Mouse (Mus musculus) myocyte (in vitro differentiated cells): Measurements from ENCODE around the gene Snapc3.

ENCODE experiments used
- CEBPB ChIP-seq: IDR thresholded peaks from 2 replicates; pipeline ENCODE4 v1.6.1; 2011; ENCODE audit warnings: mild to moderate bottlenecking, moderate library complexity; ENCODE audit not compliant: poor library complexity, insufficient read depth, severe bottlenecking
- E2F4 ChIP-seq: IDR thresholded peaks from one replicate; pipeline ENCODE4 v1.6.1; 2011; ENCODE audit warnings: mild to moderate bottlenecking, control low read depth, moderate library complexity; ENCODE audit not compliant: insufficient read depth
- MAX ChIP-seq: IDR thresholded peaks from one replicate; pipeline ENCODE4 v1.6.1; 2011; ENCODE audit warnings: low read depth, mild to moderate bottlenecking, control low read depth
- MYOD1 ChIP-seq, 3 experiments: IDR thresholded peaks; one replicate each; pipeline ENCODE4 v1.6.1; 2011; ENCODE audit warnings: control low read depth in 2 of 3, low read depth in 2 of 3, mild to moderate bottlenecking in 2 of 3, moderate library complexity in 1 of 3; ENCODE audit not compliant: insufficient read length in 2 of 3, control insufficient read depth in 1 of 3
- MYOG ChIP-seq, 3 experiments: IDR thresholded peaks; one replicate each; pipeline ENCODE4 v1.6.1; 2011; ENCODE audit warnings: control low read depth in 2 of 3, low read depth in 2 of 3, mild to moderate bottlenecking in 2 of 3; ENCODE audit not compliant: insufficient read length in 2 of 3, control insufficient read depth in 1 of 3, insufficient read depth in 1 of 3
- POLR2A ChIP-seq: IDR thresholded peaks from one replicate; pipeline ENCODE4 v1.6.1; 2011; ENCODE audit warnings: low read depth, mild to moderate bottlenecking, control low read depth, moderate library complexity; ENCODE audit not compliant: insufficient read length
- POLR2AphosphoS2 ChIP-seq: IDR thresholded peaks from one replicate; pipeline ENCODE4 v1.6.1; 2011; ENCODE audit warnings: low read depth, control low read depth; ENCODE audit not compliant: insufficient read length
- REST ChIP-seq: IDR thresholded peaks from one replicate; pipeline ENCODE4 v1.6.1; 2011; ENCODE audit warnings: mild to moderate bottlenecking, control low read depth, moderate library complexity; ENCODE audit not compliant: insufficient read depth, insufficient read length
- TCF12 ChIP-seq: IDR thresholded peaks from one replicate; pipeline ENCODE4 v1.6.1; 2011; ENCODE audit warnings: mild to moderate bottlenecking, control low read depth; ENCODE audit not compliant: poor library complexity, insufficient read depth, severe bottlenecking
- TCF3 ChIP-seq: IDR thresholded peaks from one replicate; pipeline ENCODE4 v1.6.1; 2011; ENCODE audit warnings: low read depth, control low read depth; ENCODE audit not compliant: insufficient read length
- USF1 ChIP-seq: IDR thresholded peaks from one replicate; pipeline ENCODE4 v1.6.1; 2011; ENCODE audit warnings: low read depth, mild to moderate bottlenecking, control low read depth, moderate library complexity

- TF ChIP-seq POLR2A (no peak), MAX (no peak), MYOG (IDR thresholded peaks at IDR 0.05; ENCODE audit: control insufficient read depth in 1 of 3, insufficient read depth in 1 of 3, insufficient read length in 2 of 3, low read depth in 2 of 3) (no peak), POLR2AphosphoS2 (no peak), USF1 (no peak), E2F4 (no peak), MYOD1 (IDR thresholded peaks at IDR 0.05; ENCODE audit: control insufficient read depth in 1 of 3, insufficient read length in 2 of 3, low read depth in 2 of 3) (no peak), TCF12 (no peak), CEBPB (no peak), REST (no peak), TCF3 (no peak)
Observed at GRCm38 (mm10) chr4:83396996-83397770, 20.3 kb upstream of the Snapc3 start.
